Mouse (Mus musculus) liver, embryonic 16.5 days (tissue): ENCODE measurements at regions not wholly inside any gene's neighbourhood (a gene's known extent, or its start where the extent isn't known, plus 50 kb on each side); places are given as distances from the start of the nearest gene placed in this dataset.

ENCODE experiments used
- ATAC-seq: fragments of 200-750 bp; cut with Nextera tagmentation; 2 replicates; pipeline ENCODE4 v1.8.0; 2017; ENCODE audit warnings: low read depth, mild to moderate bottlenecking, moderate number of reproducible peaks, moderate library complexity
- H3K27ac ChIP-seq: fragments of 300-500 bp; sonication (generic); 2 replicates; pipeline ENCODE4 v1.5.1; 2014; ENCODE audit warnings: mild to moderate bottlenecking, low read length
- H3K27me3 ChIP-seq: fragments of 300-500 bp; sonication (generic); 2 replicates; pipeline ENCODE4 v1.6.1; 2014; ENCODE audit warnings: low read depth, low read length, mixed read lengths; ENCODE audit not compliant: control insufficient read depth, insufficient read depth
- H3K36me3 ChIP-seq: fragments of 300-500 bp; sonication (generic); 2 replicates; pipeline ENCODE4 v1.6.1; 2014; ENCODE audit warnings: mild to moderate bottlenecking; ENCODE audit not compliant: control insufficient read depth, insufficient read depth
- H3K4me1 ChIP-seq: fragments of 300-500 bp; sonication (generic); 2 replicates; pipeline ENCODE4 v1.6.1; 2014; ENCODE audit warnings: low read depth, low read length, mixed read lengths; ENCODE audit not compliant: control insufficient read depth
- H3K4me2 ChIP-seq: fragments of 300-500 bp; sonication (generic); 2 replicates; pipeline ENCODE4 v1.6.1; 2014; ENCODE audit warnings: low read depth, low read length, mixed read lengths
- H3K4me3 ChIP-seq: fragments of 300-500 bp; sonication (generic); 2 replicates; pipeline ENCODE4 v1.5.1; 2014; ENCODE audit warnings: low read depth, mild to moderate bottlenecking, low read length
- H3K9ac ChIP-seq: fragments of 300-500 bp; sonication (generic); 2 replicates; pipeline ENCODE4 v1.6.1; 2014; ENCODE audit warnings: low read depth, low read length
- H3K9me3 ChIP-seq: fragments of 300-500 bp; sonication (generic); replicated peaks from 2 replicates; pipeline ENCODE4 v1.6.1; 2016; ENCODE audit warnings: low read length; ENCODE audit not compliant: control insufficient read depth
- WGBS: fragments of 180-500 bp; shearing (Covaris S2); extraction: QIAGEN DNeasy Blood & Tissue Kit; methylation state at CpG from one replicate; pipeline ENCODE4 v1.1.7; 2014; ENCODE audit not compliant: insufficient replicate concordance; 5-methylcytosine and 5-hydroxymethylcytosine counted together

DNA sequence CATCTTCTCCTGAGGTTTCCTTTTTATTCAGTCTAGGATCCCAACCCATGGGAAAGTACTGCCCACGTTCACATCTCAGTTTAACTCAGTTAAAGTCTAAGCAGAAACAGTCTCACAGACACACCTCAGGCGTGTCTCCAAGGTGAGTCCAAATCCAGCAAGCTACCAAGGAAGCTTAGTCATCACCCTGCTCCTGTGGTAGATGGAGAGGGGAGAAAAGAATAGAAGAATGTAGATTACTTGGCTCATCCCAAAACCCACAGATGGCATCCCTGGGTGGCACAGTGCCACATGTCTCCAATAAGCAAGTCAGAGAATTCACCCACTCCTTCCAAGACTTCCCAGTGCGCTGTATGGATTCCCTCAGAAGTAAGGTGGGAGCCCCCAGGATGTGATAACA lies 199.2 kb downstream of the Pdcd6ip start:
- Histone ChIP-seq H3K27ac (no peak overlapping the region), H3K36me3 (no peaks in the 10 kb centered on the region), H3K27me3 (no peaks in the 10 kb centered on the region), H3K9me3 (no peaks in the 10 kb centered on the region; the same call in 1 of the 2 replicates), H3K4me3 (no peak overlapping the region), H3K4me2 (no peak overlapping the region), H3K9ac (no peak overlapping the region), H3K4me1 (no peaks in the 10 kb centered on the region)
- no peak for ATAC-seq
- 53% methylated on average over 3 of the region's 3 CpGs for WGBS

DNA sequence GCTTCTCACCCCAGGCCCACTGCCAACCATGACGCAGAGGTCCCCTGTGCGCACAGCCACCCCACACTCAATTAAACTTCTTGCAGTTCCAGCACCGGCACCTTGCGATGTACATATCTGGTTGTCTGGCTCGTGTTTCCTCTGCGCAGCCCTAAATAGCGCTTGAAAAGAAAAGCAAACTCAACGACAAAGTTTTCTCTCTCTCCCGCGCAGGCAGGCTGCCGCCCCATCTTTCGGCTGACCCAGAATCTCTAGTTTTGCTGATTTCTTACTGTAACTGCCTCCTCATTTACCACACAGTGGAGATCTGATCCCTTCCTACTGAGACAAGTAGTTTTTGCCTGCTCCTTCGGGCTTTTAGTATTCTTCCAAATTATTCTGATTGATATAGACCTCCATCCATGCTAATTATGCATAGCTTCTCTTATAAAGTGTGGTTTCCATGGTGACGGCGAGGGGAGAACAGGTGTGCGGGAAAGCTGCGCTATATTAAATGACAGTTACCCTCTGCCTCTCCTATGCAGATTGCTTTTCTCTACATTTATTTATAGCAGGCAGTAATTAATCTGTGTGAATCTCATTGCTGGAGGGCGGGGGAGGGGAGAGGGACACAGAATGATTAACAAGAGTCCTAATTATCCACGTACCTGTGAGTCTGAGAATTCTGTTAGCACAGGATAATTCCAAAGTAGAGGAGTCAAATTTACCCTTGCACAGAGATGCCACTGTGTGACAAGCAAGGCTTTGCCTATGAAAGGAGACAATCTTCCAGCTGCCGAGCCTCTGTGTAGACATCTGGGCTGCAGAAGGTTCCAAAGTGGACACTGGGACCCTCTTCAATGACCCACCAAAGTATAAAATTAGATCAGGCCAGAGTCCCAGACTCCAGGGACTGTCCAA lies 200.2 kb downstream of the Pdcd6ip start:
- no peak for ATAC-seq

DNA sequence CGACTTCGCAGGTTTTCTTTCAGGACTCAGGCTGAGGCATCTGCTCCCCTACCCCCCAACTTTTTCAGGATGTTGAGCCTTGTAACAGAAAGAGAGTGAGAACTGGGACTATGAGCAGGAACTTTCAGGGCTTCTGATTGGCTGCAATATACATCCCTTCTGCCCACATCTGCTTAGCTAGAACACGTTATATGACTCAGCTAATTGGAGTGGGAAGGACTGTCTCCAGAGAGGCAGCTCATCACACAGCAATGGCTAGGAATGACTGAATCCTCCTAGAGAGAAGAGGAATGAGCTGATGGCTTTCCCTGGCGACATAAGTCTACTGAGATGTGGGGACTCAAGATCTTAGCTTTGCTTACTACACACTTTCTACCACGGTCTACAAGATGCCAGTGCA lies 208.8 kb downstream of the Pdcd6ip start:
- H3K27ac ChIP-seq, result no peak overlapping the region
- no peak overlapping the region for H3K9ac ChIP-seq
- no peaks in the 10 kb centered on the region for H3K36me3 ChIP-seq
- H3K27me3 ChIP-seq, result no peaks in the 10 kb centered on the region
- ATAC-seq, result no peak
- no peak overlapping the region for H3K4me3 ChIP-seq
- no peaks in the 10 kb centered on the region for H3K4me1 ChIP-seq
- WGBS, result 58% methylated on average over 5 of the region's 5 CpGs
- H3K9me3 ChIP-seq, result no peaks in the 10 kb centered on the region
- H3K4me2 ChIP-seq, result no peak overlapping the region

More for the DNA sequence above, 200.2 kb downstream of the Pdcd6ip start:
- no peak overlapping the region for H3K4me2 ChIP-seq
- no peaks in the 10 kb centered on the region for H3K27me3 ChIP-seq
- H3K4me3 ChIP-seq, result no peak overlapping the region
- H3K36me3 ChIP-seq, result no peaks in the 10 kb centered on the region
- H3K9me3 ChIP-seq, result no peaks in the 10 kb centered on the region; the same call in 1 of the 2 replicates
- 79% methylated on average over 20 of the region's 20 CpGs for WGBS
- H3K4me1 ChIP-seq, result no peaks in the 10 kb centered on the region
- H3K27ac ChIP-seq, result no peak overlapping the region
- no peak overlapping the region for H3K9ac ChIP-seq

DNA sequence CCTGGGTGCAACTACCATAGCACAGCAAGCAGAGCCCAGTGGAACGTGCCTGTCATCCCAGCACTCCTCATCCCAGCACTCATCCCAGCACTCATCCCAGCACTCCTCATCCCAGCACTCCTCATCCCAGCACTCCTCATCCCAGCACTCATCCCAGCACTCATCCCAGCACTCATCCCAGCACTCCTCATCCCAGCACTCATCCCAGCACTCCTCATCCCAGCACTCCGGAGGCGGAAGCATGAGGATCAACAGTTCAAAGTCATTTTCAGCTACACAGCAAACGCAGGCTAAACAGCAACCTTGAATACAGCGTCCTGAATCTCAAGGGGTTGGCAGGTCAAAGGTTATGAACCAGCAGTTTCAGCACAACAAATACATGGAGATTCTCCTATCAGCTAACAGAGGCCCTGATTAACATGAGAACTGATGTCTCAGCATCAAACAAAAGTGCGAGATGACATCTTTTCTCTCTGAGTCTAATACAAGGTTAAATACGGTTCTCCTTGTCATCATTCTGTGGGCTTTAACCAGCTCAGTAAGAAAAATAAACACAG lies 211.8 kb downstream of the Pdcd6ip start:
- no peak overlapping the region for H3K27ac ChIP-seq
- WGBS, result 44% methylated on average over 7 of the region's 7 CpGs
- H3K9me3 ChIP-seq, result no peaks in the 10 kb centered on the region
- ATAC-seq, result no peak
- no peaks in the 10 kb centered on the region for H3K4me1 ChIP-seq
- H3K4me2 ChIP-seq, result no peak overlapping the region
- no peak overlapping the region for H3K9ac ChIP-seq
- no peaks in the 10 kb centered on the region for H3K27me3 ChIP-seq
- no peak overlapping the region for H3K4me3 ChIP-seq
- H3K36me3 ChIP-seq, result no peaks in the 10 kb centered on the region

DNA sequence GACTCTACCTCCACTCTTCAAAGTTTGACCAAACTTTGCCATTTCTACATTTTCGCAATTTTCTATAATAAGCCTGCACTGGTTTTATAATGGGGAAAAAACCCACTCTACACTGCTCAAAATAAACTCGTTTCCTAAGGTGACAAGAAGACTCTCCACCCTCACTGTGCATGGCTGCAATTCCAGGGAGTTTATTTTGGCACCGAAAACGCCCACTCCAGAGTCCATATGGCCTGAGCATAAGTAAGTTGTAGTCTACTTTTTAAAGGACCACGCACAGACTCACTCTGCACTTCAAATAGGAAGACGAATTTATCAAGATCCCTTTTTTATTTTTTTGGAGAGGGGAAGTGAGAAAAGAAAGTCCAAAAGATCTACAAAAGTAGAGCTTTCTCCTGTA lies 219.4 kb downstream of the Pdcd6ip start:
- no peak for ATAC-seq

DNA sequence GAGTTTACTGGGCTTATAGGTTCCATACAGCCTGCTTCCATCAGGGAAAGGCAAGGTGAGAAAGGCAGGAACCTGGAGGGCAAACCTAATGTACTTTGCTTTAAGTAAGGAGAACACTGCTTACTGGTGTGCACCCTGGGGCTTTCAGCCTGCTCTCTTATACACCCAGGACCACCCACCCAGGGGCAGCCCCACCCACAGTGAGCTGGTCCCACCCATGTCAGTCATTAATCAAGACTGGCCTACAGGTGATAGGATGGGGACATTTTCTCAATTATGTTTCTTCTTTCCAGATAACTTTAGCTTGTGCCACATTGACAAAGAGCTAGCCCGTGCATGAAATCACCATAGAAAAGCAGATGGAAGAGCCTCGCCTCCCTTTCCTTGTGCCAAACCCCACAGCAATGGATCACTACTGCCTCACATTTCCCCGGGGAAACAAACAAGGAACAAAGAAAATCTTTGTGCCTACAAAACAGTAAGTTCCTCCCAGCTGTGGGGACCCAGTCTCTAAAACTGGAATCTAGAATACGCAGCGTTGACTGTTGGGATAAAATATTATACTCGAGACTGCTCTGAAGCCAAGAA lies 221.5 kb downstream of the Pdcd6ip start:
- no peak for ATAC-seq
- H3K36me3 ChIP-seq, result no peaks in the 10 kb centered on the region
- no peaks in the 10 kb centered on the region for H3K4me1 ChIP-seq
- H3K9ac ChIP-seq, result no peak overlapping the region
- no peak overlapping the region for H3K4me3 ChIP-seq
- H3K4me2 ChIP-seq, result no peak overlapping the region
- WGBS, result 71% methylated on average over 6 of the region's 6 CpGs
- no peaks in the 10 kb centered on the region for H3K9me3 ChIP-seq
- no peaks in the 10 kb centered on the region for H3K27me3 ChIP-seq
- H3K27ac ChIP-seq, result no peak overlapping the region

More for the DNA sequence above, 219.4 kb downstream of the Pdcd6ip start:
- Histone ChIP-seq H3K27me3 (no peaks in the 10 kb centered on the region), H3K27ac (no peak overlapping the region), H3K4me3 (no peak overlapping the region), H3K4me2 (no peak overlapping the region), H3K9ac (no peak overlapping the region), H3K36me3 (no peaks in the 10 kb centered on the region), H3K9me3 (no peaks in the 10 kb centered on the region), H3K4me1 (no peaks in the 10 kb centered on the region)
- 55% methylated on average over 6 of the region's 6 CpGs for WGBS

DNA sequence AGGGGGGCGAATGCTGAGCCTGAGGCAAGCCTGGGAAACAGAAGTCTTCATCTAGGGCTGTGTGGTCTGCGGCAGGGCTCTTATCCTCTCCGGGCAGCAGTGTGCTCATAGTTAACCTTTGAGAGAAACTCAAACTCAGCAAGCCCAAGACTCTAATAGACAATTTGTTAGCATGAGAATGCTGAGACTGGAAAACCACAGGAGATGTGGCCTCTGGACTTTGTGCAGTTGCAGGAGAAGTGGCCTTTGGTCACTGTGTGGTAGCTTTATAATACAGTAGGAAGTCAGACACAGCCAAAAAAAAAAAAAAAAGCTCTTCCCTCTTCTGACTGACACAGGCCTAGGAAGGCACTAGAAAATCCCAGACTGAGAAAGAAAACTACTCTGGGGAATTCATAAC lies 228.2 kb downstream of the Pdcd6ip start:
- H3K27ac ChIP-seq, result no peak overlapping the region
- H3K27me3 ChIP-seq, result no peaks in the 10 kb centered on the region
- H3K9me3 ChIP-seq, result peaks cover 2% of the 10 kb centered on the region; the same call in 1 of the 2 replicates
- no peak overlapping the region for H3K4me3 ChIP-seq
- no peak overlapping the region for H3K9ac ChIP-seq
- no peaks in the 10 kb centered on the region for H3K4me1 ChIP-seq
- 64% methylated on average over 3 of the region's 3 CpGs for WGBS
- H3K36me3 ChIP-seq, result no peaks in the 10 kb centered on the region
- no peak overlapping the region for H3K4me2 ChIP-seq
- no peak for ATAC-seq

DNA sequence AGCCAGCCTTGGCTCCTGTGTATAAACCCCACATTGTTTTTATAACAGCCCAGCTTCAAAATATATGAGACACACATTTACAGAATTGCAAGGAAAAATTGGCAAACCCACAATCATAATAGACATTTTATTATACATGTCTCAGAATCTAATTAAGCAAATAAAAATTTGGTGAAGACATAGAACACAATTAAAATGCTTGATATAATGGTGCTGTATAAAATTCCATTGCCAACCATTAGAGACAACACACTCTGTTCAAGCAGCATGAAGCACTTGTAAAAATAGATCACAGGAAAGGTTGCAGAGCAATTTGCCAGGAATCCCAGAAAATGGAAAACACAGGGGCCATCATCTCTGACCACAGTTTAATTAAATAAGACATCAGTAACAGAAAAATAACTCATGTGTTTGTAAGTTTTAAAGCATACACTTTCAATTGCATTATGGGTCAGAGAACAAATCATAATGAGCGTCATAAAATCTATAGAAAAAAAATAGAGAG lies 229.2 kb downstream of the Pdcd6ip start:
- Histone ChIP-seq H3K9me3 (peaks cover 2% of the 10 kb centered on the region; the same call in 1 of the 2 replicates), H3K4me2 (no peak overlapping the region), H3K36me3 (no peaks in the 10 kb centered on the region), H3K4me1 (no peaks in the 10 kb centered on the region), H3K4me3 (no peak overlapping the region), H3K27ac (no peak overlapping the region), H3K9ac (no peak overlapping the region), H3K27me3 (no peaks in the 10 kb centered on the region)
- WGBS, result 55% methylated on average over 1 of the region's 1 CpGs
- ATAC-seq, result no peak

DNA sequence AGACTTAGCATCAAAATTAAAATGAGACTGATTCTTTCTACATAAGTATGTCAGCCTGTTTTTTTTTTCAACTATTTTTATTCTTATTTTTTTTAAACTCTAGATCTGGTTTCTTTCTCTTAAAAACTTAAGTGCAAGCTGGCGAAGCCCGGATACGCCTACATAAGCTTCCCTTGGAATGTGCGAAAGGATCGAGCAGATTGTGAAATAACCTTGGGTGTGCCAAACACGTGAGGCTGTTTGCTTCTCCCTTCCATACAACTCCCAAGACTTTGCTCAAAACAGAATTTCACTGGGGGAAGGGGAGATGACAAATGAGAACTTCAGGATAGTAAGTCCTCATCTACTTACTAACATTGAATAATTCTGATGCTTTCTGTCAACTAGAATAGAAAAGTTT lies 236.3 kb downstream of the Pdcd6ip start:
- no peaks in the 10 kb centered on the region for H3K9me3 ChIP-seq
- 72% methylated on average over 6 of the region's 6 CpGs for WGBS
- H3K27ac ChIP-seq, result no peak overlapping the region
- H3K4me3 ChIP-seq, result no peak overlapping the region
- no peak for ATAC-seq
- no peaks in the 10 kb centered on the region for H3K27me3 ChIP-seq
- no peaks in the 10 kb centered on the region for H3K4me1 ChIP-seq
- H3K4me2 ChIP-seq, result no peak overlapping the region
- no peak overlapping the region for H3K9ac ChIP-seq
- no peaks in the 10 kb centered on the region for H3K36me3 ChIP-seq
